Mouse (Mus musculus) 416B (cell line): Measurements from ENCODE around the gene Cnot9.
"Not testable (repeated sequence)": the region's sequence is repeated elsewhere in the genome, so short reads cannot be mapped to it uniquely, and the experiment has no call there.

Experiments used
- DNase-seq: peaks from one replicate; pipeline ENCODE4 v3.0.0; 2011; ENCODE audit warnings: low read depth

The Cnot9 gene

GRCm38 (mm10) chr1:74505721-74506464, at the start of gene Cnot9:
Gene Cnot9 (plus strand): TSS chr1:74506058.
- peak; percentile 99 for DNase-seq

GRCm38 (mm10) chr1:74460273-74460672, 45.6 kb upstream of the Cnot9 start:
- DNase-seq, result peak; percentile 73

GRCm38 (mm10) chr1:74485792-74486191, 20.1 kb upstream of the Cnot9 start:
- peak; percentile 51 for DNase-seq

GRCm38 (mm10) chr1:74501106-74501505, 4.8 kb upstream of the Cnot9 start:
- peak; percentile 21 for DNase-seq

- DNase-seq, result no peak
Observed at GRCm38 (mm10) chr1:74505393-74505720, 501 bp upstream of the Cnot9 start.

GRCm38 (mm10) chr1:74506471-74506881, 618 bp downstream of the Cnot9 start:
- peak; percentile 72 for DNase-seq

- DNase-seq, result peak; percentile 47
Observed at GRCm38 (mm10) chr1:74507780-74508179, 1.9 kb downstream of the Cnot9 start.

GRCm38 (mm10) chr1:74511306-74511705, 5.4 kb downstream of the Cnot9 start:
- DNase-seq, result no peak

- DNase-seq, result not testable (repeated sequence)
Observed at GRCm38 (mm10) chr1:74512999-74513398, 7.1 kb downstream of the Cnot9 start.

- DNase-seq, result no peak
Observed at GRCm38 (mm10) chr1:74519875-74520274, 14.0 kb downstream of the Cnot9 start.

GRCm38 (mm10) chr1:74524746-74525145, 18.9 kb downstream of the Cnot9 start:
- no peak for DNase-seq

- DNase-seq, result no peak
Observed at GRCm38 (mm10) chr1:74528589-74528988, 22.7 kb downstream of the Cnot9 start.

- no peak for DNase-seq
Observed at GRCm38 (mm10) chr1:74538650-74539049, 32.8 kb downstream of the Cnot9 start.

- no peak for DNase-seq
Observed at GRCm38 (mm10) chr1:74542451-74542961, 36.6 kb downstream of the Cnot9 start, which contains the start of gene Plcd4. Gene Plcd4 (plus strand): TSS chr1:74542888.

- DNase-seq, result no peak
Observed at GRCm38 (mm10) chr1:74544184-74544583, 38.3 kb downstream of the Cnot9 start, which contains the start of gene Usp37. Gene Usp37 (minus strand): TSS chr1:74544284.

GRCm38 (mm10) chr1:74559061-74559460, 53.2 kb downstream of the Cnot9 start:
- no peak for DNase-seq

GRCm38 (mm10) chr1:74565834-74566233, 60.0 kb downstream of the Cnot9 start:
- DNase-seq, result peak; percentile 28

GRCm38 (mm10) chr1:74569739-74570719, 64.2 kb downstream of the Cnot9 start:
- no peak for DNase-seq
